Mouse (Mus musculus): ENCODE measurements at regions not wholly inside any gene's neighbourhood (a gene's known extent, or its start where the extent isn't known, plus 50 kb on each side); places are given as distances from the start of the nearest gene placed in this dataset.
A peak's percentile ranks its signal among the peaks of the same experiment; 100 is the strongest.

- Histone ChIP-seq H3K9me3 (replicated peaks) (peaks cover 3% of the 10 kb centered on the region; the same call in 1 of the 2 replicates), H3K4me3 (no peak overlapping the region), H3K27ac (ENCODE audit: poor library complexity, severe bottlenecking) (no peak overlapping the region), H3K4me2 (no peak overlapping the region), H3K36me3 (no peaks in the 10 kb centered on the region), H3K4me1 (replicated peaks) (no peaks in the 10 kb centered on the region), H3K9ac (no peak overlapping the region), H3K27me3 (replicated peaks) (no peaks in the 10 kb centered on the region)
- WGBS = 76% methylated on average over 7 of the region's 7 CpGs
- ATAC-seq (ENCODE audit: insufficient number of reproducible peaks, low FRiP score) = no peak
Observed at GRCm38 (mm10) chr14:71095661-71096422, 496.2 kb upstream of the Fam160b2 start.

- 48% methylated on average over 8 of the region's 8 CpGs for WGBS
- Histone ChIP-seq H3K27ac (ENCODE audit: poor library complexity, severe bottlenecking) (no peak overlapping the region), H3K4me3 (no peak overlapping the region), H3K9me3 (replicated peaks) (peaks cover 3% of the 10 kb centered on the region; the same call in 1 of the 2 replicates), H3K36me3 (no peaks in the 10 kb centered on the region), H3K4me1 (replicated peaks) (no peaks in the 10 kb centered on the region), H3K4me2 (no peak overlapping the region), H3K27me3 (replicated peaks) (no peaks in the 10 kb centered on the region), H3K9ac (no peak overlapping the region)
- 0 out of 2 replicates have a peak, but pooled peaks have one; percentile 18 for ATAC-seq (ENCODE audit: insufficient number of reproducible peaks, low FRiP score)
Observed at GRCm38 (mm10) chr14:71092626-71093326, 493.1 kb upstream of the Fam160b2 start.

GRCm38 (mm10) chr14:71085721-71086120 lies 486.1 kb upstream of the Fam160b2 start:
- H3K4me1 ChIP-seq (replicated peaks) = no peaks in the 10 kb centered on the region
- 81% methylated on average over 3 of the region's 3 CpGs for WGBS
- no peak overlapping the region for H3K9ac ChIP-seq
- no peak for ATAC-seq (ENCODE audit: insufficient number of reproducible peaks, low FRiP score)
- no peaks in the 10 kb centered on the region for H3K9me3 ChIP-seq (replicated peaks)
- no peak overlapping the region for H3K27ac ChIP-seq (ENCODE audit: poor library complexity, severe bottlenecking)
- no peaks in the 10 kb centered on the region for H3K27me3 ChIP-seq (replicated peaks)
- no peak overlapping the region for H3K4me2 ChIP-seq
- H3K36me3 ChIP-seq = no peaks in the 10 kb centered on the region
- H3K4me3 ChIP-seq = no peak overlapping the region

GRCm38 (mm10) chr14:71082327-71082726 lies 482.7 kb upstream of the Fam160b2 start:
- Histone ChIP-seq H3K9ac (no peak overlapping the region), H3K36me3 (no peaks in the 10 kb centered on the region), H3K4me1 (replicated peaks) (no peaks in the 10 kb centered on the region), H3K27me3 (replicated peaks) (no peaks in the 10 kb centered on the region), H3K27ac (ENCODE audit: poor library complexity, severe bottlenecking) (no peak overlapping the region), H3K9me3 (replicated peaks) (no peaks in the 10 kb centered on the region), H3K4me3 (no peak overlapping the region), H3K4me2 (no peak overlapping the region)
- no peak for ATAC-seq (ENCODE audit: insufficient number of reproducible peaks, low FRiP score)

- 89% methylated on average over 2 of the region's 2 CpGs for WGBS
- H3K36me3 ChIP-seq = no peaks in the 10 kb centered on the region
- no peak overlapping the region for H3K4me3 ChIP-seq
- H3K27ac ChIP-seq (ENCODE audit: poor library complexity, severe bottlenecking) = no peak overlapping the region
- no peak for ATAC-seq (ENCODE audit: insufficient number of reproducible peaks, low FRiP score)
- no peak overlapping the region for H3K9ac ChIP-seq
- no peaks in the 10 kb centered on the region for H3K9me3 ChIP-seq (replicated peaks)
- no peak overlapping the region for H3K4me2 ChIP-seq
- H3K27me3 ChIP-seq (replicated peaks) = no peaks in the 10 kb centered on the region
- H3K4me1 ChIP-seq (replicated peaks) = no peaks in the 10 kb centered on the region
Observed at GRCm38 (mm10) chr14:71075671-71076070, 476.0 kb upstream of the Fam160b2 start.

- no peak for ATAC-seq (ENCODE audit: insufficient number of reproducible peaks, low FRiP score)
- Histone ChIP-seq H3K4me3 (no peak overlapping the region), H3K9me3 (replicated peaks) (0 out of 2 replicates have a peak, but pooled peaks cover 4% of the 10 kb centered on the region), H3K36me3 (no peaks in the 10 kb centered on the region), H3K27ac (ENCODE audit: poor library complexity, severe bottlenecking) (no peak overlapping the region), H3K27me3 (replicated peaks) (no peaks in the 10 kb centered on the region), H3K9ac (no peak overlapping the region), H3K4me1 (replicated peaks) (no peaks in the 10 kb centered on the region), H3K4me2 (no peak overlapping the region)
Observed at GRCm38 (mm10) chr14:71074019-71074418, 474.4 kb upstream of the Fam160b2 start.

- 0 out of 2 replicates have a peak, but pooled peaks cover 4% of the 10 kb centered on the region for H3K9me3 ChIP-seq (replicated peaks)
- no peak overlapping the region for H3K4me2 ChIP-seq
- H3K27me3 ChIP-seq (replicated peaks) = no peaks in the 10 kb centered on the region
- H3K4me3 ChIP-seq = no peak overlapping the region
- H3K36me3 ChIP-seq = no peaks in the 10 kb centered on the region
- no peak overlapping the region for H3K9ac ChIP-seq
- 32% methylated on average over 4 of the region's 4 CpGs for WGBS
- no peak overlapping the region for H3K27ac ChIP-seq (ENCODE audit: poor library complexity, severe bottlenecking)
- no peak for ATAC-seq (ENCODE audit: insufficient number of reproducible peaks, low FRiP score)
- no peaks in the 10 kb centered on the region for H3K4me1 ChIP-seq (replicated peaks)
Observed at GRCm38 (mm10) chr14:71065669-71066068, 466.0 kb upstream of the Fam160b2 start.

GRCm38 (mm10) chr14:71056601-71057000 lies 457.0 kb upstream of the Fam160b2 start:
- ATAC-seq (ENCODE audit: insufficient number of reproducible peaks, low FRiP score) = no peak
- Histone ChIP-seq H3K4me2 (no peak overlapping the region), H3K9me3 (replicated peaks) (no peaks in the 10 kb centered on the region), H3K4me1 (replicated peaks) (no peaks in the 10 kb centered on the region), H3K4me3 (no peak overlapping the region), H3K27ac (ENCODE audit: poor library complexity, severe bottlenecking) (no peak overlapping the region), H3K27me3 (replicated peaks) (no peaks in the 10 kb centered on the region), H3K9ac (no peak overlapping the region), H3K36me3 (no peaks in the 10 kb centered on the region)
- 86% methylated on average over 2 of the region's 2 CpGs for WGBS

- no peaks in the 10 kb centered on the region for H3K4me1 ChIP-seq (replicated peaks)
- no peaks in the 10 kb centered on the region for H3K36me3 ChIP-seq
- H3K27me3 ChIP-seq (replicated peaks) = no peaks in the 10 kb centered on the region
- no peak overlapping the region for H3K4me3 ChIP-seq
- no peaks in the 10 kb centered on the region for H3K9me3 ChIP-seq (replicated peaks)
- no peak for ATAC-seq (ENCODE audit: insufficient number of reproducible peaks, low FRiP score)
- H3K27ac ChIP-seq (ENCODE audit: poor library complexity, severe bottlenecking) = no peak overlapping the region
- no peak overlapping the region for H3K4me2 ChIP-seq
- 82% methylated on average over 2 of the region's 2 CpGs for WGBS
- no peak overlapping the region for H3K9ac ChIP-seq
Observed at GRCm38 (mm10) chr14:71055480-71055879, 455.8 kb upstream of the Fam160b2 start.

- Histone ChIP-seq H3K9me3 (replicated peaks) (no peaks in the 10 kb centered on the region), H3K36me3 (no peaks in the 10 kb centered on the region), H3K27ac (ENCODE audit: poor library complexity, severe bottlenecking) (no peak overlapping the region), H3K27me3 (replicated peaks) (no peaks in the 10 kb centered on the region), H3K9ac (no peak overlapping the region), H3K4me2 (no peak overlapping the region), H3K4me1 (replicated peaks) (no peaks in the 10 kb centered on the region), H3K4me3 (no peak overlapping the region)
- 56% methylated on average over 9 of the region's 9 CpGs for WGBS
- ATAC-seq (ENCODE audit: insufficient number of reproducible peaks, low FRiP score) = no peak
Observed at GRCm38 (mm10) chr14:71053788-71054641, 454.4 kb upstream of the Fam160b2 start.

GRCm38 (mm10) chr14:71047096-71047495 lies 447.5 kb upstream of the Fam160b2 start:
- H3K9ac ChIP-seq = no peak overlapping the region
- no peaks in the 10 kb centered on the region for H3K9me3 ChIP-seq (replicated peaks)
- 51% methylated on average over 3 of the region's 3 CpGs for WGBS
- H3K4me3 ChIP-seq = no peak overlapping the region
- H3K36me3 ChIP-seq = no peaks in the 10 kb centered on the region
- no peak overlapping the region for H3K4me2 ChIP-seq
- no peaks in the 10 kb centered on the region for H3K27me3 ChIP-seq (replicated peaks)
- no peak overlapping the region for H3K27ac ChIP-seq (ENCODE audit: poor library complexity, severe bottlenecking)
- no peaks in the 10 kb centered on the region for H3K4me1 ChIP-seq (replicated peaks)
- ATAC-seq (ENCODE audit: insufficient number of reproducible peaks, low FRiP score) = no peak

Measured in heart, embryonic 12.5 days (tissue).